Mouse (Mus musculus): Measurements from ENCODE around the gene Elavl3. TPM values are rescaled to one million over a fixed set of nuclear protein-coding genes. Genes with fewer than 3 reads are reported as not detected.

Elavl3 gene
- total RNA-seq (2012; rRNA removed) = 2.6 and 5.0 TPM in 2 replicates

- DNase-seq (ENCODE audit: low read depth, low spot score) = peak; percentile 55
- H3K27ac ChIP-seq (ENCODE audit: insufficient read depth, low read depth, low read length, poor library complexity, severe bottlenecking) = no peak within 1 kb of the TSS
- in situ Hi-C loops (cut with MboI; ENCODE audit: low sequenced_read_pairs in 2 of 2, unreplicated experiment in 2 of 2) = no loop called here
- no peaks in the 10 kb centered on the region for H3K9me3 ChIP-seq (ENCODE audit: control insufficient read depth, insufficient read depth, low read depth, low read length)
- H3K4me3 ChIP-seq (ENCODE audit: insufficient read depth in 1 of 2, low read depth in 1 of 2, low read length in 2 of 2, poor library complexity in 1 of 2, severe bottlenecking in 1 of 2) = peak within 1 kb of the TSS; percentile 66 to 75
- TF ChIP-seq ZC3H11A (IDR thresholded peaks at IDR 0.05; ENCODE audit: borderline replicate concordance, low read depth, low read length) = no peak
- TF ChIP-seq MAFK (IDR thresholded peaks at IDR 0.05; ENCODE audit: insufficient read depth, low read depth, low read length) = no peak
- no peak for TF ChIP-seq HCFC1 (IDR thresholded peaks at IDR 0.05; ENCODE audit: borderline replicate concordance, insufficient read depth, low read length)
- no peak for TF ChIP-seq ZNF384 (IDR thresholded peaks at IDR 0.05; ENCODE audit: low read depth, low read length)
- no peak for TF ChIP-seq CHD2 (IDR thresholded peaks at IDR 0.05; ENCODE audit: low read depth, low read length)
- H3K9ac ChIP-seq (ENCODE audit: insufficient read depth, low read depth, low read length, poor library complexity, severe bottlenecking) = peak within 1 kb of the TSS; percentile 44
- peaks cover 3 to 34% of the 10 kb centered on the region in 2 experiments; a peak in 3 of 4 replicates for H3K4me1 ChIP-seq (ENCODE audit: control insufficient read depth in 2 of 2, insufficient read depth in 2 of 2, low read length in 2 of 2, poor library complexity in 1 of 2)
- no peaks in the 10 kb centered on the region for H3K36me3 ChIP-seq (ENCODE audit: control insufficient read depth, insufficient read depth, low read length, poor library complexity, severe bottlenecking)
Observed at GRCm38 (mm10) chr9:22051958-22052254, at the start of gene Elavl3. Elavl3 (minus strand) TSS chr9:22052023.

DNA sequence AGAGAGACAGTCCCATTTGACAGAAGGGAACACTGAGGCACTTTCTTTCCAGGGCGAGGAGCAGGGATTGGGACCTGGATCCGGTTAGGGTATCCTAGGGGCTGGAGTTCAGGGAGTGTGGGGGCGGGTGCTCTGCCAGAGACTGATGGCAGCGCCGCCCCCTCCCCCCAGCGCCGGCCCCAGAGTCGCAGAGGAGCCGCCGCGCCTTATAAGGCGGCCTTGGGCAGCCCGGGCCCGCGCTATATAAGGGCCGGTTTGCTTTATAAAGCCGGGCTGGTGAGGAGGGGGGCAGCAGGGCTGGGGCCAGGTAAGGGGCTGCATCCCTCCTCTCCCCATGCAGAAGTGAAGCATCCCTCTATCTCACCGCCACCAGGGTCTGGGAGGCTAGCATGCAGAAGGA is 48.1 kb upstream of the Elavl3 start:
- Histone ChIP-seq H3K9me3 (ENCODE audit: control insufficient read depth, insufficient read depth, low read depth, low read length) (no peaks in the 10 kb centered on the region), H3K4me1 (ENCODE audit: control insufficient read depth in 2 of 2, insufficient read depth in 2 of 2, low read length in 2 of 2, poor library complexity in 1 of 2) (peaks cover 1 to 7% of the 10 kb centered on the region in 2 experiments; a peak in 2 of 4 replicates), H3K9ac (ENCODE audit: insufficient read depth, low read depth, low read length, poor library complexity, severe bottlenecking) (no peak overlapping the region), H3K27ac (ENCODE audit: insufficient read depth, low read depth, low read length, poor library complexity, severe bottlenecking) (no peak overlapping the region), H3K4me3 (ENCODE audit: insufficient read depth in 1 of 2, low read depth in 1 of 2, low read length in 2 of 2, poor library complexity in 1 of 2, severe bottlenecking in 1 of 2) (peak overlapping the region; percentile 21 to 40; a peak in 2 of 4 replicates), H3K36me3 (ENCODE audit: control insufficient read depth, insufficient read depth, low read length, poor library complexity, severe bottlenecking) (no peaks in the 10 kb centered on the region)
- TF ChIP-seq HCFC1 (IDR thresholded peaks at IDR 0.05; ENCODE audit: borderline replicate concordance, insufficient read depth, low read length) (no peak), MAFK (IDR thresholded peaks at IDR 0.05; ENCODE audit: insufficient read depth, low read depth, low read length) (no peak), ZC3H11A (IDR thresholded peaks at IDR 0.05; ENCODE audit: borderline replicate concordance, low read depth, low read length) (no peak), CHD2 (IDR thresholded peaks at IDR 0.05; ENCODE audit: low read depth, low read length) (no peak), ZNF384 (IDR thresholded peaks at IDR 0.05; ENCODE audit: low read depth, low read length) (no peak)
- no peak for DNase-seq (ENCODE audit: low read depth, low spot score)
- in situ Hi-C loops (cut with MboI; ENCODE audit: low sequenced_read_pairs in 2 of 2, unreplicated experiment in 2 of 2) = no loop called here

GRCm38 (mm10) chr9:22098993-22099696 is 47.3 kb upstream of the Elavl3 start, which contains the start of gene Cnn1:
Cnn1 (plus strand) TSS chr9:22099216.
- TF ChIP-seq HCFC1 (IDR thresholded peaks at IDR 0.05; ENCODE audit: borderline replicate concordance, insufficient read depth, low read length) = no peak
- no peak for TF ChIP-seq CHD2 (IDR thresholded peaks at IDR 0.05; ENCODE audit: low read depth, low read length)
- TF ChIP-seq MAFK (IDR thresholded peaks at IDR 0.05; ENCODE audit: insufficient read depth, low read depth, low read length) = no peak
- no peak for TF ChIP-seq ZNF384 (IDR thresholded peaks at IDR 0.05; ENCODE audit: low read depth, low read length)
- TF ChIP-seq ZC3H11A (IDR thresholded peaks at IDR 0.05; ENCODE audit: borderline replicate concordance, low read depth, low read length) = no peak
- peak within 1 kb of the TSS; percentile 34 to 40; a peak in 2 of 4 replicates for H3K4me3 ChIP-seq (ENCODE audit: insufficient read depth in 1 of 2, low read depth in 1 of 2, low read length in 2 of 2, poor library complexity in 1 of 2, severe bottlenecking in 1 of 2)

DNA sequence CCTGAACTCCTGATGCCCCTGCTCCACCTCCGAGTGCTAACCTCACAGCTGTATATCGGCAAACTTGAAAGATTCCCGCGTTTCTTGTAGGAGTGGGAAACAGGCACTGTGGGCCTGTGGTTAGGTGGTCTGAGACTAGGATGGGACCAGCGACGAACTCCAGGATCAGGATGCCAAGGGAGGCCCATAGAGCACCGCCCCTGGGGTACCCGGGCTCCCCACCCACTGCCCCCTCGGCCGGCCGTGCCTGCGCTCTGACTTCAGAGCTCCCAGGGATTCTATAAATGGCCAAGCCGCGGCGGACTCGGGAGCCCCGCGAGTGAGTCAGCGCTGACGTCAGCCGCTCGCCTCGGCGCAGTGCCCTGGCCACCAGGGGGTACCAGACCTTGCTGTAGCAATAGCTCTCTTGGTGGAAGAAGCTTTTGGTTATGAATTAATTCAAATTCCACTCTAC is 44.1 kb upstream of the Elavl3 start:
- H3K27ac ChIP-seq (ENCODE audit: insufficient read depth, low read depth, low read length, poor library complexity, severe bottlenecking) = no peak overlapping the region
- no peaks in the 10 kb centered on the region for H3K36me3 ChIP-seq (ENCODE audit: control insufficient read depth, insufficient read depth, low read length, poor library complexity, severe bottlenecking)
- TF ChIP-seq MAFK (IDR thresholded peaks at IDR 0.05; ENCODE audit: insufficient read depth, low read depth, low read length) (no peak), CHD2 (IDR thresholded peaks at IDR 0.05; ENCODE audit: low read depth, low read length) (no peak), ZC3H11A (IDR thresholded peaks at IDR 0.05; ENCODE audit: borderline replicate concordance, low read depth, low read length) (no peak), HCFC1 (IDR thresholded peaks at IDR 0.05; ENCODE audit: borderline replicate concordance, insufficient read depth, low read length) (no peak)
- peak overlapping the region; percentile 64; the same call in 1 of the 2 replicates for H3K9ac ChIP-seq (ENCODE audit: insufficient read depth, low read depth, low read length, poor library complexity, severe bottlenecking)
- in situ Hi-C loops (cut with MboI; ENCODE audit: low sequenced_read_pairs in 2 of 2, unreplicated experiment in 2 of 2) = no loop called here
- no peaks in the 10 kb centered on the region for H3K9me3 ChIP-seq (ENCODE audit: control insufficient read depth, insufficient read depth, low read depth, low read length)
- H3K4me3 ChIP-seq (ENCODE audit: insufficient read depth in 1 of 2, low read depth in 1 of 2, low read length in 2 of 2, poor library complexity in 1 of 2, severe bottlenecking in 1 of 2) = peak overlapping the region; percentile 36 to 61
- H3K4me1 ChIP-seq (ENCODE audit: control insufficient read depth in 2 of 2, insufficient read depth in 2 of 2, low read length in 2 of 2, poor library complexity in 1 of 2) = peaks cover 1 to 8% of the 10 kb centered on the region in 2 experiments; a peak in 2 of 4 replicates
- DNase-seq (ENCODE audit: low read depth, low spot score) = no peak

More at GRCm38 (mm10) chr9:22098993-22099696, 47.3 kb upstream of the Elavl3 start, which contains the start of gene Cnn1:
- no peak within 1 kb of the TSS; the same call in 1 of the 2 replicates for H3K9ac ChIP-seq (ENCODE audit: insufficient read depth, low read depth, low read length, poor library complexity, severe bottlenecking)
- peaks cover 1 to 7% of the 10 kb centered on the region in 2 experiments; a peak in 2 of 4 replicates for H3K4me1 ChIP-seq (ENCODE audit: control insufficient read depth in 2 of 2, insufficient read depth in 2 of 2, low read length in 2 of 2, poor library complexity in 1 of 2)
- in situ Hi-C loops (cut with MboI; ENCODE audit: low sequenced_read_pairs in 2 of 2, unreplicated experiment in 2 of 2) = no loop called here
- no peaks in the 10 kb centered on the region for H3K36me3 ChIP-seq (ENCODE audit: control insufficient read depth, insufficient read depth, low read length, poor library complexity, severe bottlenecking)
- no peaks in the 10 kb centered on the region for H3K9me3 ChIP-seq (ENCODE audit: control insufficient read depth, insufficient read depth, low read depth, low read length)
- no peak for DNase-seq (ENCODE audit: low read depth, low spot score)
- no peak within 1 kb of the TSS for H3K27ac ChIP-seq (ENCODE audit: insufficient read depth, low read depth, low read length, poor library complexity, severe bottlenecking)

Data from ES-E14 (cell line).